Mouse (Mus musculus) mouse embryonic stem cell (cell line): ENCODE measurements around the gene H13.

Experiments used
- in situ Hi-C, 2 experiments: fragments of 300-500 bp; cut with MboI; formaldehyde crosslinking; loops; 1 replicate in 1 of 2; 3 replicates in 1 of 2; pipeline ENCODE4 v1.14.3; 2019 to 2020; ENCODE audit warnings: low sequenced_read_pairs in 2 of 2, low pct_unique_long_range_greater_than_20kb in 1 of 2, mixed read lengths in 1 of 2; ENCODE audit not compliant: unreplicated experiment in 1 of 2

Gene H13

DNA sequence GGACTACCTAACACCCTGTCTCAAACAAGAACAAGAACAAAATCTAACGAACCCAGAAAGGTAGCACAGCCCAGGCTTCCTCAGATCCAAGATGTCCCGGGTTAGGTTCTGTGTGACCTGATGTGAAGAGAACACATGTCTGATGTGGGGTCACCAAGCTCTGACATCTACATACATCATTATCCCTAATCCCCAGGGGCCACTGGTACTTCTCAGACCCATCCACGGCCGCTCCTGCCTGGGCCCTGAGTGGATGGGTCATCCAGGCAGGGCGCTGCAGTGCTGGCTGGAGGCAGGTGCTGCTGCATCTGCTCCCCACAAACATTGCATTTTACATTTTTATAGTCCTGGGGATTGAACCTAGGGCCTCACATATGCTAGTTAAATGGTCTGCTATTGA, 71.2 kb downstream of the H13 start:
- in situ Hi-C loops = loop anchor here in 1 of 2 experiments (10.0 kb wide), 1 partner anchor 56 kb away; the partner anchor contains the start of gene Mcts2

DNA sequence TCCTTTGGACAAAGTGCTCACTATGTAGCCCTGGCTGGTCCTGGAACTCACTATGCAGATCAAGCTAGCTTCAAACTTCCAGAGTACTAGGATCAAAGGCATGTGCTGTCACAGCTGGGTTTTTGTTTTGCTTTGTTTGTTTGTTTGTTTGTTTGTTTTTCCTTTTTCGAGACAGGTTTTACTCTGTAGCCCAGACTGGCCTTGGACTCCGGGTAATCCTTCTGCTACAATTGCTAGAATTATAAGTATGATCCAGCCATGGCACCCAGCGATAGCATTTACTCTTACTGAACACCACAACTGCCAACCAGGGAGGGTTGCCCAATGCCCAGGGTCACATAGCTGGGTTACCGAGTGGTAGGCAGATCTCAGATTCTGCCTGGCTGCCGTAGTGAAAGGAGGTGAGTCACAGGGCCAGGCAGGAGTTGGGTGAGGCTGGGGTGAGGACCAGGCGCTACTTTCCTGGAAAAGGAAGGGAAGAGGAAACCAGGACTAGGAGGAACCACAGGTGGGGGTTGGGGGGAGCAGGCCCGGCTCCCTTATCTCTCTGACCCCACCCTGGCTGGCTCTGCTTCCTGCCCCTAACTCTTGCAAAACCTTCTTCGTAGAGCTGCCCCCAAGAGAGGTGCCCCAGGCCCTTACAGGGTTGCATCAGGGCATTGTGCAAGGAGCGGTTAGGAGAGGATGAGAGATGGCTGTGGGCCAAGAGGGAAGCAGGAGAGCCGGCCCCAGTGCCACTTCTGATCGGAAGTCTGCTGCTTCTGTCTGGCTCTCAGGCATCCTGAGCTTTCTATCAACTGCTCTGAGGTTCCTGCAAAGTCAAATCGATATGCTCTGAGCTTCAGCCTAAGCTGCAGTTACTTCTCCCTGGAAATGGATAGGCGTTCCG, 72.1 kb downstream of the H13 start:
- in situ Hi-C loops = loop anchor here in 1 of 2 experiments (10.0 kb wide), 1 partner anchor 57 kb away; the partner anchor contains the start of gene Mcts2

DNA sequence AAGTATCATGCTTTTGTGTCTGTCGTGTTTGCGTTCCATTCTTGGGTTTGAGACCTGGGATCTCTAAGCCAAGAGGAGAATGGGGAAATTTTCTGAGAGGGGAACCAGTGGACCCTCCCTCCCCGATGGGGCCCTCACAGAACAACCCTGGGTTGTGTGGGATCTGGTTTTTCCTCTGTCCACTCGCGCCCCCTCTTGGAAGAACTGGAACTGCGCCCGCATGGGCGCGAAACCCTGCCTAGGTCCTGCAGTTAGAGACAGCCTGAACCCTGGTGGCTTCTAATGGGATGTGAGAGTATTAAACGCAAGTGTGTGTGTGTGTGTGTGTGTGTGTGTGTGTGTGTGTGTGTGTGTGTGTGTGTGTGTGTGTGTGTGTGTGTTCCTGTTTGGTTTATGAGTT, 73.2 kb downstream of the H13 start:
- in situ Hi-C loops = loop anchor here in 1 of 2 experiments (10.0 kb wide), 1 partner anchor 58 kb away; the partner anchor contains the start of gene Mcts2

DNA sequence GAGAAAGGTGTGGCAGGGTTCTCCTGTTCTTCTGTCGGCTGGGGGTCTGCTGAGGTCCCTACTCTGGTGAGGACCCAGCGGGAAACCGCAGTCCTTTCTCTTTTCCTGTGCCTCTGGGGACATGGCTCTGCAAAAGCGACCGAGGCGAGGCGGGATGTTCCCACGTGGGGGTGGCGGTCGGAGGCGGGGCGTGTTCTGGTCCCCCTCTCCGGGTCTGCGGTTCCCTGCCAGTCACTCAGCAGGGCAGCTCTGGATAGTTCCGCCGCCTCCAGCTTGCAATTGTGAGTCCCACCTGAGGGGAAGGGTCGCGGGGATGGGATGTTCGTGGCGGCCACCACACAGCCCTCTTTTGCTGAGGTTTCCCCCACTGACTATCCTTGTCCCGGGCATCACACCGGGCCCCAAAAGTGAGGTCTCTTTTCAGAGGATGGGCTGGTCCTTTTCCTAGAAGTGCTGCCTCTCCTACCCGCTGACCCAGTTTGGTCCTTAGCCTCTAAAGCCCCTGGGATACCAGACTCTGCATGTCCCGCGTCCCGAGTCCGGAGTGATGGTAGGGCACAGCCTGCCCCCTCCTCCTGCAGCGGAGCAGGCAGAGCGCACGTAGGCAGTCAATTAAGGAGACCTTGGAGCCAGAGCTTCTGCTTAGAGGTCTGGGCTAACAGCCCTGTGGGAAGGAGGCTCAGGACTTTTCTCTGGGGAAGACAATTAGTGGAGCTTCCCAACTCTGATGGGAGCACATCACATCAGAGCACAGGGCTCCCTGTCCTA, 84.9 kb downstream of the H13 start, which contains the start of gene Cox4i2:
TSS of gene Cox4i2 (plus strand) at position 230 of the 768 bp plus-strand sequence.
- in situ Hi-C loops = no loop called here

DNA sequence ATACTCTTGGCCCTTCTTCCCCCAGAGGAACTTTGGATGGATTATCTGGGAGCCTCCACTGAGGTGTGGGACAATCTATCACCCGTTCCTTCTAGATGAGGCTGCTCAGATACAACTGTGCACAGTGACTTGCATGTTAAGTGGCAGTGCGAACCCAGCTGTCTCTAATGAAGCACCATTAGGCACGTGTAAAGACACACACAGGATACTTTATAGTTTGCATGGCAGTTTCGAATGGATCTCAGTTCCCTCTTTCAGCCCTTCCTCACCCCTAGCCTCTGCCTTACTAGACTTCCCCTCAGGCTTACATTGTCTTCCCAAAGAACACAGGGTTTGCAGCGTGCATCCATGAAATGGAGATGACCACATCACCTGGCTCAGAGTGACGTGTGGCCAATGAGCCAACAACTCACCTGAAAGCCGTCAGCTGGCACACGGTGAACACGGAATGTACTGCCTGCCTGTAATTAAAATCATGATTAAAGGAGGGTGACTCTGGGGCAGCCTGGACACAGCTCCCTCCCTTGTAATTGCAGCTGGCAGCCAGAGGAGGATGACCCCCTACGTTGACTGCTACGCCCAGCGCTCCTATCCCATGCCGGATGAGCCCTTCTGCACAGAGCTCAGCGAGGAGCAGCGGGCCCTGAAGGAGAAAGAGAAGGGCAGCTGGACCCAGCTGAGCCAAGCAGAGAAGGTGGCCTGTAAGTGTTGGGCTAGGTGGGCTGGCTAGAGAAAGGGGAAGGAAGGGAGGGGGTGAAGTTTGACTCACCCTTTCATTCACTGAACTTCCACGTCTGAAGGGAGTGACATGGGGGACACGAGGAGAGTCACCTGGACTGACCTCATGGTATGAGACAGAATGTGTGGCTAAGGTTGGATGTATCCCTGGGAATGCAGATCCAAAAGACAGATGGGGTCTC, 87.5 kb downstream of the H13 start:
- in situ Hi-C loops = no loop called here

DNA sequence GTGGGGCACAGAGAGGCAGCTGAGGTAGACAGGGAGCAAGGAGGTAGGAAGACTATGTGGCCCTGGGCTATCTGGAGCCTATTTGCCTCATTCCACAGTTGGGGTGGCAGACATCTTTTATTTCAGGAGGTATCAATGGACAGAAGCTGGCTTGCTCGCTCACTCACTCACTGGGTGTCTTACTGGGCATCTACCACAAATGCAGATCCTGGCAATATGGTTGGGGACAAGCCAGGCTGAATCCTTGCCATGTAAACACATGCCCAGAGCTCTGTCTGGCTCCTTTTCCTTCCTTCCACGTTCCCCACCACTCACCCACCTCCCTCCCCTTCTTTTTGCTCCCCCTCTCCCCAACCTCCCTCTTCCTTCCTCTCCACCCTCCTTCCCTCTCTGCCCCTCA, 88.2 kb downstream of the H13 start:
- in situ Hi-C loops = no loop called here
